Mouse (Mus musculus) megakaryocyte, embryonic 14.5 days (primary cell): ENCODE results near the gene Ces2g.

ENCODE experiments used
- FLI1 ChIP-seq: IDR thresholded peaks from 2 replicates; pipeline ENCODE4 v1.6.1; 2012; ENCODE audit warnings: low read length, inconsistent platforms, mixed read lengths
- GATA1 ChIP-seq: IDR thresholded peaks from 3 replicates; pipeline ENCODE4 v1.6.1; 2012; ENCODE audit warnings: mixed read lengths, low read length, inconsistent platforms, borderline replicate concordance

DNA sequence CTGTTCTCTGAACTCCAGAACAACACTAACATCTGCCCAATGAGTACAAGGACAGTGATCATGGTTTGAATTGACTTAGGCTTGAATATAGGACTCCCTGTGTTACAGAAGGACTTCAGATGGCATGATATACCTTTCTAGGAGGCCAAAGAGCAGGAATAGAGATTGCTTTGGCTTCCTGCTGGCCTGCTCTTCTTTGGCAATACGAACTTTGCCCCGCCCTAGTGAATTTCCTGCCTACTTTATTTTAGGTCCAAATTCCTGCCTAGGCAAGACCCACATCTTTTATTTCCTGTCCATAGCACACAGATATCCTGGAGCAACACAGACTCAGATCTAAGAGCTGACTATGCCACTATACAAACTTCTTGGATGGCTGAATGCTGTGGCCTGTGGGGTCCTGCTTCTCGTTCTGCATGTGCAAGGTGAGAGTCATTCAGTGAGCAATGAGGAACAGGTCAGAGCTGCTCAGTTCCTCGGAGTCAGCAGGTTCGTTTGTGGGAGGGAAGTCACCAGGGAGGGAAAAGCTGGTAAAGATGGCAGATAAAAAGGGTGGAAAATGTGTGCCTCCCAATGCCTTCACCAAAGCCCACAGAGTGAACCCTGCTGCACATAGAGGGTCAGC, 35.4 kb upstream of the Ces2g start, which contains the start of gene Ces2e:
- TF ChIP-seq GATA1 (no peak), FLI1 (no peak)
